Mouse (Mus musculus) intestine, embryonic 15.5 days (tissue): ENCODE measurements at regions not wholly inside any gene's neighbourhood (a gene's known extent, or its start where the extent isn't known, plus 50 kb on each side); places are given as distances from the start of the nearest gene placed in this dataset.
A peak's percentile ranks its signal among the peaks of the same experiment; 100 is the strongest.

Experiments
- ATAC-seq: fragments of 200-750 bp; cut with Nextera tagmentation; 2 replicates; pipeline ENCODE4 v1.8.0; 2017; ENCODE audit warnings: moderate TSS enrichment, moderate library complexity
- H3K27ac ChIP-seq: fragments of 300-500 bp; sonication (generic); 2 replicates; pipeline ENCODE4 v1.5.1; 2015; ENCODE audit warnings: mild to moderate bottlenecking, inconsistent platforms
- H3K27me3 ChIP-seq: fragments of 300-500 bp; sonication (generic); replicated peaks from 2 replicates; pipeline ENCODE4 v1.6.1; 2015; ENCODE audit warnings: inconsistent platforms
- H3K36me3 ChIP-seq: fragments of 300-500 bp; sonication (generic); 2 replicates; pipeline ENCODE4 v1.6.1; 2015; ENCODE audit warnings: inconsistent platforms
- H3K4me1 ChIP-seq: fragments of 300-500 bp; sonication (generic); replicated peaks from 2 replicates; pipeline ENCODE4 v1.6.1; 2015; ENCODE audit warnings: inconsistent platforms
- H3K4me2 ChIP-seq: fragments of 300-500 bp; sonication (generic); replicated peaks from 2 replicates; pipeline ENCODE4 v1.6.1; 2015; ENCODE audit warnings: mild to moderate bottlenecking, inconsistent platforms
- H3K4me3 ChIP-seq: fragments of 300-500 bp; sonication (generic); replicated peaks from 2 replicates; pipeline ENCODE4 v1.5.1; 2015; ENCODE audit warnings: inconsistent platforms
- H3K9ac ChIP-seq: fragments of 300-500 bp; sonication (generic); 2 replicates; pipeline ENCODE4 v1.6.1; 2015; ENCODE audit warnings: inconsistent platforms
- H3K9me3 ChIP-seq: fragments of 300-500 bp; sonication (generic); 2 replicates; pipeline ENCODE4 v1.6.1; 2016; ENCODE audit warnings: inconsistent platforms
- WGBS: fragments of 180-500 bp; shearing (Covaris S2); methylation state at CpG from one replicate; pipeline ENCODE4 v1.1.7; 2015; 5-methylcytosine and 5-hydroxymethylcytosine counted together

GRCm38 (mm10) chr13:97462110-97462883, 221.4 kb downstream of the Enc1 start:
- 47% methylated on average over 13 of the region's 13 CpGs for WGBS
- peak; percentile 63; the same call in 1 of the 2 replicates for ATAC-seq
- Histone ChIP-seq H3K9me3 (no peaks in the 10 kb centered on the region), H3K4me2 (no peak overlapping the region), H3K4me3 (no peak overlapping the region), H3K27ac (0 out of 2 replicates have a peak overlapping the region, but pooled peaks have one; percentile 37), H3K4me1 (peaks cover 2% of the 10 kb centered on the region; the same call in 1 of the 2 replicates), H3K27me3 (no peaks in the 10 kb centered on the region), H3K9ac (no peak overlapping the region), H3K36me3 (no peaks in the 10 kb centered on the region)

- no peaks in the 10 kb centered on the region for H3K27me3 ChIP-seq
- no peak overlapping the region for H3K9ac ChIP-seq
- no peaks in the 10 kb centered on the region for H3K36me3 ChIP-seq
- no peaks in the 10 kb centered on the region for H3K9me3 ChIP-seq
- peaks cover 2% of the 10 kb centered on the region; the same call in 1 of the 2 replicates for H3K4me1 ChIP-seq
- no peak overlapping the region for H3K27ac ChIP-seq
- ATAC-seq, result no peak
- H3K4me2 ChIP-seq, result no peak overlapping the region
- no peak overlapping the region for H3K4me3 ChIP-seq
- WGBS, result 98% methylated on average over 4 of the region's 4 CpGs
These were observed 220.3 kb downstream of the Enc1 start for GRCm38 (mm10) chr13:97461207-97461606.

GRCm38 (mm10) chr13:97459106-97459505, 218.2 kb downstream of the Enc1 start:
- Histone ChIP-seq H3K27ac (no peak overlapping the region), H3K9ac (no peak overlapping the region), H3K9me3 (no peaks in the 10 kb centered on the region), H3K36me3 (no peaks in the 10 kb centered on the region), H3K4me2 (no peak overlapping the region), H3K4me3 (no peak overlapping the region), H3K27me3 (no peaks in the 10 kb centered on the region), H3K4me1 (peaks cover 5% of the 10 kb centered on the region)
- WGBS, result 93% methylated on average over 7 of the region's 7 CpGs
- ATAC-seq, result no peak

GRCm38 (mm10) chr13:97455961-97456360, 215.1 kb downstream of the Enc1 start:
- WGBS, result 42% methylated on average over 6 of the region's 6 CpGs
- no peak overlapping the region for H3K4me3 ChIP-seq
- no peaks in the 10 kb centered on the region for H3K36me3 ChIP-seq
- H3K9ac ChIP-seq, result no peak overlapping the region
- H3K27me3 ChIP-seq, result no peaks in the 10 kb centered on the region
- ATAC-seq, result no peak
- peaks cover 13% of the 10 kb centered on the region for H3K4me1 ChIP-seq
- no peak overlapping the region for H3K27ac ChIP-seq
- H3K4me2 ChIP-seq, result no peak overlapping the region
- H3K9me3 ChIP-seq, result no peaks in the 10 kb centered on the region

- no peak overlapping the region for H3K4me2 ChIP-seq
- H3K27me3 ChIP-seq, result no peaks in the 10 kb centered on the region
- no peaks in the 10 kb centered on the region for H3K9me3 ChIP-seq
- H3K4me3 ChIP-seq, result no peak overlapping the region
- H3K9ac ChIP-seq, result no peak overlapping the region
- no peak for ATAC-seq
- peaks cover 13% of the 10 kb centered on the region for H3K4me1 ChIP-seq
- H3K36me3 ChIP-seq, result no peaks in the 10 kb centered on the region
- WGBS, result 78% methylated on average over 8 of the region's 8 CpGs
- no peak overlapping the region for H3K27ac ChIP-seq
These were observed 213.8 kb downstream of the Enc1 start for GRCm38 (mm10) chr13:97454715-97455114.

GRCm38 (mm10) chr13:97453469-97453868, 212.6 kb downstream of the Enc1 start:
- H3K9me3 ChIP-seq, result no peaks in the 10 kb centered on the region
- H3K4me1 ChIP-seq, result peaks cover 13% of the 10 kb centered on the region
- peak overlapping the region; percentile 15; the same call in 1 of the 2 replicates for H3K27ac ChIP-seq
- H3K4me2 ChIP-seq, result no peak overlapping the region
- H3K27me3 ChIP-seq, result no peaks in the 10 kb centered on the region
- no peak overlapping the region; the same call in 1 of the 2 replicates for H3K9ac ChIP-seq
- ATAC-seq, result no peak
- no peak overlapping the region for H3K4me3 ChIP-seq
- no peaks in the 10 kb centered on the region for H3K36me3 ChIP-seq
- 30% methylated on average over 6 of the region's 6 CpGs for WGBS

GRCm38 (mm10) chr13:97453090-97453430, 212.2 kb downstream of the Enc1 start:
- peak; percentile 81 for ATAC-seq
- Histone ChIP-seq H3K36me3 (no peaks in the 10 kb centered on the region), H3K27me3 (no peaks in the 10 kb centered on the region), H3K9me3 (no peaks in the 10 kb centered on the region), H3K4me3 (no peak overlapping the region), H3K4me2 (no peak overlapping the region), H3K4me1 (peaks cover 13% of the 10 kb centered on the region), H3K27ac (peak overlapping the region; percentile 15; the same call in 1 of the 2 replicates), H3K9ac (no peak overlapping the region; the same call in 1 of the 2 replicates)
- 20% methylated on average over 5 of the region's 5 CpGs for WGBS

GRCm38 (mm10) chr13:97452386-97453089, 211.6 kb downstream of the Enc1 start:
- no peak overlapping the region for H3K4me3 ChIP-seq
- no peaks in the 10 kb centered on the region for H3K27me3 ChIP-seq
- 19% methylated on average over 11 of the region's 11 CpGs for WGBS
- no peaks in the 10 kb centered on the region for H3K36me3 ChIP-seq
- ATAC-seq, result peak; percentile 49
- H3K9me3 ChIP-seq, result no peaks in the 10 kb centered on the region
- no peak overlapping the region for H3K9ac ChIP-seq
- no peak overlapping the region for H3K4me2 ChIP-seq
- 0 out of 2 replicates have a peak overlapping the region, but pooled peaks have one; percentile 15 for H3K27ac ChIP-seq
- H3K4me1 ChIP-seq, result peaks cover 10% of the 10 kb centered on the region

- Histone ChIP-seq H3K27ac (no peak overlapping the region), H3K27me3 (no peaks in the 10 kb centered on the region), H3K4me2 (no peak overlapping the region), H3K9me3 (no peaks in the 10 kb centered on the region), H3K36me3 (no peaks in the 10 kb centered on the region), H3K4me1 (peaks cover 10% of the 10 kb centered on the region), H3K4me3 (no peak overlapping the region), H3K9ac (no peak overlapping the region)
- no peak for ATAC-seq
- 54% methylated on average over 10 of the region's 10 CpGs for WGBS
These were observed 210.4 kb downstream of the Enc1 start for GRCm38 (mm10) chr13:97451276-97451675.

GRCm38 (mm10) chr13:97448123-97448522, 207.2 kb downstream of the Enc1 start:
- no peak overlapping the region for H3K4me2 ChIP-seq
- no peak overlapping the region for H3K27ac ChIP-seq
- H3K9me3 ChIP-seq, result no peaks in the 10 kb centered on the region
- H3K27me3 ChIP-seq, result no peaks in the 10 kb centered on the region
- ATAC-seq, result no peak
- H3K4me1 ChIP-seq, result peaks cover 3% of the 10 kb centered on the region
- WGBS, result 90% methylated on average over 1 of the region's 1 CpGs
- H3K36me3 ChIP-seq, result no peaks in the 10 kb centered on the region
- H3K9ac ChIP-seq, result no peak overlapping the region
- no peak overlapping the region for H3K4me3 ChIP-seq

- H3K4me3 ChIP-seq, result no peak overlapping the region
- H3K9me3 ChIP-seq, result no peaks in the 10 kb centered on the region
- no peak overlapping the region for H3K27ac ChIP-seq
- no peaks in the 10 kb centered on the region for H3K36me3 ChIP-seq
- WGBS, result 75% methylated on average over 14 of the region's 14 CpGs
- no peak for ATAC-seq
- H3K27me3 ChIP-seq, result no peaks in the 10 kb centered on the region
- no peak overlapping the region for H3K4me2 ChIP-seq
- no peak overlapping the region for H3K9ac ChIP-seq
- peaks cover 20% of the 10 kb centered on the region for H3K4me1 ChIP-seq
These were observed 203.0 kb downstream of the Enc1 start for GRCm38 (mm10) chr13:97443731-97444428.

- H3K9ac ChIP-seq, result no peak overlapping the region
- no peaks in the 10 kb centered on the region for H3K36me3 ChIP-seq
- H3K4me2 ChIP-seq, result no peak overlapping the region
- ATAC-seq, result no peak
- H3K9me3 ChIP-seq, result no peaks in the 10 kb centered on the region
- peaks cover 27% of the 10 kb centered on the region for H3K4me1 ChIP-seq
- H3K27ac ChIP-seq, result no peak overlapping the region
- H3K4me3 ChIP-seq, result no peak overlapping the region
- WGBS, result 56% methylated on average over 1 of the region's 1 CpGs
- H3K27me3 ChIP-seq, result no peaks in the 10 kb centered on the region
These were observed 201.9 kb downstream of the Enc1 start for GRCm38 (mm10) chr13:97442806-97443205.
